Mouse (Mus musculus): ENCODE data around the gene Tmod1.

Tmod1 gene

DNA sequence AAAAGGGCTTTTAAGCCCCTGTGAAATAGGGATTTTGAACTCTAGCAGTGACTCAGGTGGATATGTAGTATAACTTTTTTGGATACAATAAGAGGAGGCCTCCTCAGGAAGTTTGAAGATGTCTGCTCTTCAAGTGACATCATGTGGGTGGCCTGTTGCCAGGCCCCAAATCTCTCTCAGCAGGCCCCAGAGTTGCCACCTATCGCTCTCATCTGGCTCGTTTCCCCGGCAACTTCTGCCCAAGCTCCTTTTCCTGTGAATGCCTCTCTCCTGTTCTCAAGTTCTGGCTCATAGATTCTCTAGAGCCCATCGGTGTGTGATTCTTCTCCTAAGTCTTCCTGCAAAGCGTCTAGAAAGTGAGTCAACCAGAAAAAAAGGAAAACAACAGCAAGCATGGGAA lies 17.4 kb downstream of the Tmod1 start:
- DNase-seq = no peak

DNA sequence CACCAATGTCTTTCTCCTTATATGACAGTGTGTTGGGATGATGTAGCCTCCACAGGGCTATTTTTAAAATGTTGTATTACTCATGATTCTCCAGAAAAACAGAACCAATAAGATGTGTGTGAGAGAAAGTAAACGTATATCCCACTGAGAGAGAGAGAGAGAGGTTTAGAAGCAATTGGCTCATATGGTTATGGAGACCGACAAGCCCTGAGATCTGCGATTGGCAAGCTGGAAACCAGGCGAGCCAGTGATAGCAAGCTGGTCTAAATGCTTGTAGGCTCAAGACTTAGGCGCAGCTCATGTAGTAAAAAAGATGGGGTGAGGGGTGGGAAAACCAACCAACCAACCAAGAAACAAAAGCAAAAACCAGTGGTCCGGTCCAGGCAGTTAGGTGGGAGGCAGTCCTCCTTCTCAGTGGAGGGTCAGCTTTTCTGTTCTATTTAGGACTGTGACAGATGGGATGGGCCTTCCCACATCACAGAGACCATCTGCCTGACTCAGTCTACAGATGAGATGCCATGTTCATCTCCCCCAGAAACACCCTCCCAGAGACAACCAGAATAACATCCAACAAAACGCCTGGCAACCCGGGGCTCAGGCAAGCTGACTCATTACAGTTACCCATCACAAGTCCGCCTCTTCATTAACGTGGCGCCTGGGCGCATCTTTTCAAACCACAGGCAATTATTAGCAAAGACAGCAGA lies 22.7 kb downstream of the Tmod1 start:
- DNase-seq = no peak

DNA sequence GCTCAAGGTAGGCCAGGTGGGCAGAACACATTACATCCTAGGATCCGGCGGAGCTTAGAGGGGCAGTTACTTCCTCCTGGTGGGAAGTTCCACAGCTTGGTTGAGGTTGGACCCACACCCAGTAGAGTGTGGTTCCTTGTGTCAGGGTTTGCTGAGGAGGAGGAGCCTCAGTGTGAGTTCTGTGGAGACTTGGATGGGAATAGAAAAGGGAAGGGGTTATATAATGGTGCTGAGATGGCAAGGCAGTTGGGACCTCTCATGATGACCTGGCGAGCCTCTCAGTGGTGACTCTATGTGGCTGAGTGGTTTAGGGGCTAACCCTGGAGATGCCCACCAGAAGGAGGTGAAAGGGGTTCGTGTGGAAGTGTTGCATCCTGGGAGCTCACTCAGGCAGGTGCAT lies 25.1 kb downstream of the Tmod1 start:
- no peak for DNase-seq

DNA sequence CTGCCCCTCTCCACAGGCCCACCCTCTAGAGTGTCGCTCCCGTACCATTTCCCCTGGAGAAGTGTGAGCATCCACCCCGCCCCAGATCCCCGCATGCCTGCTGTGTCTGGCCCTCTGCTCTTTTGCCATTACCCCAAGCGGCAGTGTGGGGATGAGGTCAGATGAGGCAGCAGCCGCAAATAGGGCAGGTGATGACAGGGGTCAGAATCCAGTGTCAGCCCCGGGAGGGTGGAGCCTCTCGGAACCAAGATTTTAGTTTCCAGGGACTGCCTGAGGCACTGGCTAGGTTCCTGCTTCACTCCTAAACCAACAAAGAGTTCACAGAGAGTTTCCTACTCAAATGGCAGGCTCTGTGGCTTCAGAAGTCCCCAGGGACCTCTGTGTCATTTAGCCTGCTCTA lies 25.5 kb downstream of the Tmod1 start:
- DNase-seq = no peak

DNA sequence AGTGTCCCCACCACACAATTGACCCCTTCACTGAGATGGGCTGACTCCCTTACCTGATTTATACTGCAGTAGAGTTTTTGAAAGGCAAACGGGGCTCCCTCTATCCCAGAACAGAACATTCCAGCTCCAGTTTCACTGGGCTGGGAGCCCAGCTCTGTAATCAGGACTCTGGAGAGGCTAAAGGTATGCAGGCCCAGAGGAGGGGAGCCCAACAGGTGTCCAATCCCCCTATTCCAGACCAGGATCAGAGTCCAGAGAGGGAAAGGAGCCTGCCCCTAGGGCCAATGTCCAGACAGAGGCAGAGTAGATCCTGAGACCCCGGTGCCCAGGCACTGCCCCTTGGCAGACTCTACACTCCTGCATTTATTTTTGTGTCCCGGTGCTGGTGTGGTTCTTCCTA lies 26.2 kb downstream of the Tmod1 start:
- DNase-seq = peak in 1 of 2 experiments; percentile 4

DNA sequence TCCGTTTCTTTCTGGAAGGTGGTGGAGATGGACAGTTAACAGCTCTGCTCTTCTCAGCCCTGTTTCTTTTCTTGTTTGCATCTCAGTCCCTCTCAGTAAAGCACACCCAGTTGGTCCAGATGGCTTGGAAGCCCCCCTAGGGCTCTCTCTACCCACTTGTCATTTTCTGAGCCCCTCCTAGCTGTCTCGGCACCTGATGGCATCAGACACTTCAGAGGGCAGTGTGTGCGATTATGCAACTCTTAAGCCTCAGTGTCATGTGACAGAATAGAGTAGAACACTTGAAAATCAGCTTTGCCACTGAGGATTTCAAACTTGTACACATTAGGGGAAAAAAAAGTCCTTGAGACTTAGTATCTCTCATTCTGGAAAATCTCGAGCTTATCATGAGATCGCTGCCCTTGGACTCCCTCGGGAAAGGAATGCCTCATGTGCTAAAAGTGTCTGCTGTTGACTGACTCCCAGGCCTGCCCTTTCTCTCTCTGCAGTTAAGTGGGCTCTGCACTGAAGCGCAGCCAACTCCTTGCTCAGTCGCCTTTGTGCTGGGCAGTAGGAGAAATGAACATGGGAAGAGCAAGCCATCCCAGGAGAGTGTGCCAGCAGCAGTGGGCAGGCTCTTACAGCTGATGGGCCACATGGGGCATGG lies 27.1 kb downstream of the Tmod1 start:
- no peak for DNase-seq

DNA sequence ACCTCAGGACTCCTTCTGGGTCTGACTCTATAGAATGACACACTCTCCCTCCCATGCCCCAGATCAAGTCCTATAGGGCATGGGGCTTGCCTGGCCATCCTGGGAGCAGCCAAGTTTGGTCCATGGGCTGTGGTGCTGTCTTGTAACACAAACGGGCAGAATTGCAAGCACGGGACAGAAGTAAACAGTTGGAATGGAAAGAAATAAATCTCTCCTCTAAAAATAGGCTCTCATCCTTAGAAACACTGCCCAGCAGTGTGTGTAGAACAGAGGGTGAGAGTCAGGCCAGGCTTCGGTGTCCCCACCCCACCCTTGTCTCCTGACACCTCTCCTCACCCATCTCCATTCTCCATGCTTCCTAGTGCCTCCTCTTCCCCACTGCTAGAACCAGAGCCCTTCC lies 29.3 kb downstream of the Tmod1 start:
- DNase-seq = no peak

DNA sequence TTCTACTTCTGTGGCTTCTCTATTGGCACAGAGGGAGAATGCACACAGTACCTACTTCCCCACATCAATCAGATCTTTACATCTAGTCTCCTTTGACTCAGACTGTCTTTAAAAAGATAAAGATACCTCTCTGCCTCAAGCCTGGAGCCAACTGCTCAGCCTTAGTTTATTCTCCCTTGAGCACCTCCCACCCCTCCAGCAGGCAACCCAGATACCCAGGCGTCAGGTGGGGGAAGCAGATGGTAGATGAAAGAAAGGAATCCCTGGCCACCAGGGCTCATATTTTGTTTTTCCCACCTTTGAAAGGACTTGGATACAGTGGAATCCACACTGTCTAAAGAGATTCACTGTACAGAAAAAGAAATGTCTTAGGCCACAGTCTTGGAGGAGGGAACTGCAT lies 29.8 kb downstream of the Tmod1 start:
- no peak for DNase-seq

DNA sequence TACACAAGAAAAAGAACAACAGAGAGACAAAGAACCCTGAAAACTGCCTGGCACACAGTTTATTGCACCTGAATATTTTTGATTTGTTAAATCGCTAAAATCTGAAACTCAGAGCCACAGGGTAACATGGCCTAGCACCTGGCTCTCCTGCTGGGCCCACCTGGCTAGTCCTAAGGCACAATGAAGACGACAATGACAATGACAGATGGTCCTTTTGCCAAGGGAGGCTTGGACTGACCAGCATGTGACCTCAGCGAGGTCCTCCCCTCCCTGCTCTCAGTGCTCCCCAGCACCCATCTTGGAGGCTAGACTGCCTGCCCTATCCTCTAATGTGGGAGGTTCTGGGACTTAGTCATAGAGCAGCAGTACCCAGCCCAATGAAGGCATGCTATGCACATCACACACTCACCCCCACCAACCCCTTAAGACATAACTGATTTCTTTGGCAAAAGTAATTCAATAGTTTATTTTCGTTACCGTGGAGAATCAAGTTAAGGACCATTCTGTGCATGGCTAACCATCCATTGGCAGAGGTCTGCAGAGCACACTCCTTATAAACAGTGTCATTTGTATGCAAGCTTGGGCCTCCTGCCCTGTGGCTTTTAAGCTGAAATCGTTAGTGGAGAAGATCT lies 31.2 kb downstream of the Tmod1 start:
- no peak for DNase-seq

DNA sequence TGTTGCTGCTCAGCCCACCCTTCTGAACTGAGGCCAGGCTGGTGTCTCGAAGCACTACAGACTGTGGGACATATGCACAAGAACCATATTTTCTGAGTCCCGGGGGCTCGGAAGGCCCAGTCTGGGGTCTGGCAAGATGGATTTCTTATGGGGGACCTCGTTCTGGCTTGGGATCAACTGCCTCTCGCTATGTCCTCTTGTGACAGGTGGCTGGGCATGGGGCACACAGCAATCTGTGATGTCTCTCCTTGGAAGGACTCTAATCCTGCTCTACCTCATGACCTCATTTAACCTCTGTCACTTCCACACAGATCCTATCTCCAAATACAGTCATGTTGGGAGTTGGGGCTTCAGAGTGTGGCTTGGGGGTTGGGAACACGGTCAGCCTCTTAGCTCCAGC lies 33.9 kb downstream of the Tmod1 start:
- no peak for DNase-seq

DNA sequence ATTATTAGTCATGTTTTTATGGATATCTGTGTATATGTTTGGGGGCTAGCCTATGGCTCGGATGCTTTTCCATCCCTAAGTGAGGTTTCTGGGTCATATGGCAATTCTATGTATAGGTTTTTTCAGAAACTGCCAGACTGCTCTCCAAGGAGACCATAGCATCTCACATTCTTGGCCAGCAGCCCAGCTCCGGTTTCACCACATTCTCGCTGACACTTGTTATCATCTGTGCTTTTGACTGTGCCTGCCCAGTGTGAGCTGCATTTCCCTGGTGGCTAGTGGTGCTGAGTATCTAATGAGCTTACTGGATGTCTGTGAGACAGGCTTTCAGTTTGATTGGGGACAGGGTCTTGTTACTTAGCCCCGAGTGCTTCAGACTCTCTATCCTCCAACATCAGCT lies 35.0 kb downstream of the Tmod1 start:
- DNase-seq = no peak

DNA sequence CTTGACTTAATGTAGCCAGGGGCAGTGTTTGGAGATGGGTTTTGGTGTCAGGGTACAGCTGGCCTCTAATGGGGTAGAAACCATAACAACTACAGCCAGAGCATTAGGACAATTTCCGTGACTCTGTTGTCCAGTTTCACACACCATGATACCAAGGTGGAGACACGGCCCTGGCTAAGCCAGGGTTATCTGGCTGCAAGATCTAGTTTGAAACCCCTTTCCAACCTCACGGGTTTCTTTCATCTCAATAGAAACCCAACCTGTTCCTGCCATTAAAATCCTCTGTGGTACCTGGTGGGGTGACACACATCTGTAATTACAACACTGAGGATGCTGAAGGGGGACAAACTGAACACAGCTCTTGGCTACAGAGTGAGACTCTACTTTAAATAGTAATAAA lies 36.9 kb downstream of the Tmod1 start:
- no peak for DNase-seq

DNA sequence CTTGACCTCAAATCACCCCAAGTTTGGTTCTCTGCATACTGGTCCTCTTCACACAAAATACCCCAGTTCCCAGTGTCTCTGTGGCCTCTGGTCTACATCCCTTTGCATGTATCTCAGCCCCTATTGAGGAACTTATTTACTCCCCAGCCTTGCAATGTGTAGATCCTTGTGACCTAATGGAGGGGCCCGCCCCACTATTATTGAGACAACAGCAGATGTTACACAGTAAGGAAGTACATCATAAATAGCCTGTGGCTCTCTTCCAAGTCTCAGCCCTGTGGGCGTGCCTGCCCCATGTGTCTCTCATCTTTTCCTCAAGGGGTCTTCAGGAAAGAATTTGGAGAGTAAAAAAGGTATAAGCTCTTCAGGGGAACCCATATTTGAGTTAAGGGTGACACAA lies 38.2 kb downstream of the Tmod1 start:
- DNase-seq = no peak

DNA sequence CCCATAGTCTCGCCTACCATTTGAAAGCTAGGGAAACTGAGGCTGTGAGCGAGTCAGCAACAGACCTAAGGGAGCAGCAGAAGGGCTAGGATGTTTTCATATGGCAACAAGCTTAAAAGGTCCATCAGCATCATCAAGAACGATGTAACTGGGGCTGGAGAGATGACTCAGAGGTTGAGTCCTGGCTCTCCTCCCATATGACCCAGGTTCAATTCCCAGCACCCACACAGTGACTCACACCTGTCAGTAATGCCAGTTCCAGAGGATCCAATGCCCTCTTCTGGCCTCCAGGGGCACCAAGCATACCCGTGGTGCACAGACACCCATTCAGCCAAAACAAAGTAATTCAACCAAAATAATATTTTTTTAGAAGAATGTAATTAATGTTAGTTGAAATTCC lies 41.5 kb downstream of the Tmod1 start:
- no peak for DNase-seq

DNA sequence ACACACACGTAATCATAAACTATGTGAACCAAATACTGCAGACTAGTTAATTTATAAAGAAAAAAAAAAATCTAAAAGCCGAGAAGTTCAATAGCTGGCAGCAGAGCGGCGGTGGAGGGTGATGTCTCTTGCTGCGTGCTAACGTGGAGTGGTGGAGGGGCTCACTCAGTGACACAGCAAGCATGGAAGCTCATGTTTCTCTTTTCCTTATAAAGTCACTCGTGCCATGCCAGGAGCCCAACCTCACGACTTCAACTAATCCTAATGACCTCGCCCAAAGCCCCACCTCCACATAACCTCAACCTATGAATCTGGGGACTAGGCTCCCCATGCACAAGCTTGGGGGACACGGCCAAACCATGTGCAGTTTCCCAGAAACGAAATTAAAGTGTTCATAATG lies 43.8 kb downstream of the Tmod1 start:
- no peak for DNase-seq

DNA sequence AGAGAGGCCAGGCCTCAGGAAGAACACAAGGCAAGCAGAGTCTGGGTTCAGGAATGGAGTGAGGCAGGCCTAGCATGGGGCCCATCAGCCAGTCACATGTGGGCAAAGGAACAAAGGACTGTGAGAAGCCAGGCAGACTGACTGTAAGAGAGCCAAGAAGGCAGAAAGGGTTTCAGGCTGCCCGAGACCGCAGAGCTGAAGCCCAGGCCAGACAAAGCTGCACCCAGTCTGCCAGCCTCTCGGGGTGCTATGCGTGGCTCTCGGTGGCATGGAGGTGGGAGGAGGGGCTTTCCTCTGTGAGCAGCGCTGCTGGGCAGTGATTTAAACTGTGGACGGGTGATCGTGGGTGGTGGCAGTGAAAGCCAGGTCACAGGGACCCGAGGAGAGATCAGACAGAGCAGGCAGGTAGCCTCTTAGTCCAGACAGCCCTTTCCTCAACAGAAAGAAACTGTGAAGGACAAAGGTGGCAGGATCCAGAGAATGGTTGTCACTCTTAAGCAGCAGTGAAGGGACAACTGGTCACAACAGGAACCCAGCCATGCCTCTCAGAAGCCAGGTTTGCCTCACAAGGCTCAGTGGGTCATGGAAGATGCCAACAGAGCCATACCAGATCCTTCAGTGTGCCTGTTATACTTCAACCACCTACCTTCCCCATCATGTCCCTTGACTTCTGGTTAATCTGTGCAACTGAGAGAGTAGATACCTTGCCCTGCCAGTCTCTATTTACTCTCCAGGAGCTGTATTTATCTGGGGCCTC lies 45.9 kb downstream of the Tmod1 start:
- DNase-seq = no peak

DNA sequence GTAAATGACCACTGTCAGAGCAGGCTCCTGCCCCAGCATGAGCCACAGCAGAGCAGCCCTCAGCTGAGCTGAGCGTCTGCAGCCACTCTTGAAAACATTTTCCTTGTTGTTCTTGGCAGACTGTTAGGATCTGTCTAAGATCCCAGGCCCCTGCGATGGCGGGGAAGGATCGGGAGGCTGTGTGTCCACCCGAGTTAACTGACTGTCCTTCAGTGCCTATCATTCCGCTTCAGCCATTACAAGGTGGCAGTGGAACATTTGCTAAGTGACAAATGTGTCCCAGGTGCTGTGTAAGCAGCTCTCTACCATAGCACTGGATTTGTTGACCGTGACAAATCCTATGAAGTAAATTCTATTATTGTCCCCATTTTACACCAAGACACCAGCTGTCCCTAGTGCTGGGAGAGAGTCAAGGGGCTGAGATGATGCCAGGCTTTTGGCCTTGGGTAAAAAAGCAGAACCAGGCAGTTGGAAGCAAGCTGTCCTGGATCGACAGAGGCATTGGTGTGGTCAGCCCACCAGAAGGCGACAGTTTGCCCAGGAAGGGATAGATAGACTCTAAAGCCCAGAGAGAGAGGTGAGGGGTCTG lies 46.6 kb downstream of the Tmod1 start:
- no peak for DNase-seq

DNA sequence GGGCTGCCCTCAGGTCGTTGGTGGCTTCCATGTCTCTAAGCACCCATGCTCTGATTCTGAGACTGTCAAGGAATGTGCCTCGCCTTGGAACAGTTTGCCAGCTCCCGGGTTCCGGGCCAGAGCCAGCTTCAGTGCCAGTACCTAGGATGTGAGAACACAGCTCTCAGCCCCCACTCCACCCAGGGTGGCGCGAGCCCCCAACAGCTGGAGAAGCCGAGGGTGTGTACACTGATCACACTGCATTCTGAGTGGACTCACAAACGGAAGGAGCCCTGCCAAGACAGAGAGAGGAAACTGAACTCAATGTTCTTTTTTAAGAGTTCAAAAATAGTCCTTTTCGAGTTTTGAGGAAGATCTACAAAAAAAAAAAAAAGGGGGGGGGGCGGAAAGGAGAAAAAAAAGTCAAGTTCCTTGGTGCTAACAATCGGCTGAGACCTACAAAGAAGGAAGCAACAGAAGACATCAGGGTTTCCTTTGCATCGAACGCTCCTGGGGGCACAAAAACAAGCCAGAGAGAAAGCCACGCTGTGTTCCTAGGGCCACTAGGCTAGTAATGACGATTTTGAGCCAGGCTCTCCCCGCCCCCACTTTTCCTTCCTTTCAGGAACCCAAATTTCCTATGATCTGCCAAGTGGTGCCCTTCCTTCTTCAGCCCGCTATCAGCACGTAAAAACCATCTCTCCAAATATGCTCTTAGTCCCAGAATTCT lies 48.1 kb downstream of the Tmod1 start:
- peak in 1 of 2 experiments; percentile 29 for DNase-seq

DNA sequence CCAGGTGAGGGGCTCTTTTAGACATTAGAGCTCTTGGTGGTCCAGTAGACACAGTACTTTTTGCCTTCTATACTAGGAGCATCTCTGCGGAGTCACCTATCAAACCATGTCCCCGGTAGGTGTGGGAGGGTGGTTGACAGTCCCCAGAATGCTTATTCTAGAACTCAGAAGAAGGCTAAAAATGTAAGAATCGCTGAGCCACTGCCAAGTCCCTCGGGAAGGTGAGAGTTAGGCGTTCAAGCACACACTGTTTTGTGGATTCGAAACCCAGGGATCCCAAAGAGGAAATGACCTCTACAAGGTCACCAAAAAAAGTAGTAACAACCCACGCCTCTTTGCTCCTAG lies 48.7 kb downstream of the Tmod1 start:
- no peak for DNase-seq

DNA sequence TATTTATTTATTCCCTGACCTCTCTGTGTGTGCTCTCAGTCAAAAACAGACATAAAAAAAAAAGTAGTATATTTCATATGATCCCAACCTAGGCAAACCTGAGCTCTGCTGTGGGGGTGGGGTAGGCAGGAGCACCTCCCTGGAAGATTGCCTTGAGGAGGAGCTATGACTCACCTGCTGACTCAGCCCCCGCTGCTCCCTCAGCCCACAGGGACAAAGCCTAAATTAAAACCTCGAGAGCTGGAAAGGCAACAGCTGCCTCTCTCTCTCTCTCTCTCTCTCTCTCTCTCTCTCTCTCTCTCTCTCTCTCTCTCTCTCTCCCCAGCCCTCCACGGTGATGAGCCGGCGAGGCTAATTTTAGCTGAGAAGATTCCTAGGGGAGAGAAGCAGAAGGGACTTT lies 49.1 kb downstream of the Tmod1 start:
- peak in 1 of 2 experiments; percentile 16 for DNase-seq

DNA sequence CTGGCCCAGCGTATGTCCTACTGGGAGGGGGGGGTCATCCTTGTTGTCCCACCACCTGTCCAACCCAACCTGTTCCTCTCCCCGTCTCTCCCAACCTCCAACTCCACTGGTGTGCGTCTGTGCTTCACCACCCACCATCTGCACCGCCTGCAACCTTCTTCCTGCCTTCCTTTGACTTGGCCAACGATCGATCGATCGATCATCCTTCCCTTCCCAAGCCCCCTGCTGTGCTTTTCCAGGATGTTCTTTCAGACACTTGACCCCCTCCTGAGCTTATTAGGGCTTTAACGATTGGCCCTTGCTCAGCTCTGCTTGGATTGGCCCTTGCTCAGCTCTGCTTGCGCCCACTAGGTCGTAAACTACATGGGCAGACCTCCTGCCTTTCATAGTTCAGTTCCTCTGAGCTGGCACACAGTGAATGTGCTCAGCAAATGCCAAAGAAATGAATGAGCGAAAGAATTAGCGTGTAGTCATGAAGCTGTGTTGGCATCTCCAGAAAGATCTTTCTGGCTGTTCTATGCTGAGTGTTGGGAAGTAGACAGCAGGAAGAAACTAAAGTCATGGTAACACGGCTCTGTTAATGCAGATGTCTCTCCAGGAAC lies 50.9 kb downstream of the Tmod1 start:
- no peak for DNase-seq

DNA sequence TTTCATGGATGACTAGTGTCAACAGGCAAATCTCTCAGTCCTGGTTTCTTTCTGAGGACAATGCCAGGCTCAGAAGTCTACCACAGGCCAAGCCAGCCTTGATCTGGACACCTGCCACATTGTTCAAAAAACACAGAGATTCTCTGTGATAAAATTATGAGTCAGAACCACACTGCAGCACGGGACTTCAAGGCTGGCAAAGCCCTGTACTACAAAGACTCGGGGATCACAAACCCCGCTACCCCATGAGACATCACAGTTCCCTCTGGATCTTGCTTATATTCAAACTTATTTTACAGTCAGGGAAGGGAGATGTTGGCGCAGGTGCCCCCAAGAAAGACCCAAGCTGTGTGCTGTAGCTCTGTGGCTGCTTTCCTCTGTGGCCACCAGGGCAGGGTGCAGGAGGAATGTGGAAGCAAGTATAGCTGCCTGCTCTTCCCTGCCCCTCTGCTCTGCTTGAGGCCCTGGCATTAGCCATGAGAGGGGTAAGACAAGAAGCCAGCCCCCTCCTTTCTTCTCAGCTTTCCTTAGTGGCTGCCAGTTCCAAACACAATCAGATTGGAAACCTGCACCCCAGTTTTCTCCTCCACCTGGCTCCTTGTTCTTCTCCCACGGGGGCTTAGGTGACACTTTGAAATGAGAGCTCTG lies 53.8 kb downstream of the Tmod1 start:
- DNase-seq = no peak
